Mouse (Mus musculus) liver, embryonic 15.5 days (tissue): Measurements from ENCODE around the gene Lipe. TPM values are rescaled to one million over a fixed set of nuclear protein-coding genes. Genes with fewer than 3 reads are reported as not detected.

ENCODE experiments used
- ATAC-seq: fragments of 200-750 bp; cut with Nextera tagmentation; 2 replicates; pipeline ENCODE4 v1.8.0; 2017; ENCODE audit warnings: moderate number of reproducible peaks, mild to moderate bottlenecking, moderate library complexity; ENCODE audit not compliant: insufficient read depth
- H3K27ac ChIP-seq: fragments of 300-500 bp; sonication (generic); replicated peaks from 2 replicates; pipeline ENCODE4 v1.5.1; 2015; ENCODE audit warnings: mild to moderate bottlenecking, inconsistent platforms
- H3K27me3 ChIP-seq: fragments of 300-500 bp; sonication (generic); 2 replicates; pipeline ENCODE4 v1.6.1; 2015; ENCODE audit warnings: mild to moderate bottlenecking, inconsistent platforms
- H3K36me3 ChIP-seq: fragments of 300-500 bp; sonication (generic); replicated peaks from 2 replicates; pipeline ENCODE4 v1.6.1; 2015; ENCODE audit warnings: moderate library complexity, mild to moderate bottlenecking, inconsistent platforms
- H3K4me1 ChIP-seq: fragments of 300-500 bp; sonication (generic); replicated peaks from 2 replicates; pipeline ENCODE4 v1.6.1; 2015; ENCODE audit warnings: inconsistent platforms
- H3K4me2 ChIP-seq: fragments of 300-500 bp; sonication (generic); 2 replicates; pipeline ENCODE4 v1.6.1; 2015; ENCODE audit warnings: moderate library complexity, mild to moderate bottlenecking, inconsistent platforms
- H3K4me3 ChIP-seq: fragments of 300-500 bp; sonication (generic); replicated peaks from 2 replicates; pipeline ENCODE4 v1.5.1; 2015; ENCODE audit warnings: mild to moderate bottlenecking, inconsistent platforms
- H3K9ac ChIP-seq: fragments of 300-500 bp; sonication (generic); 2 replicates; pipeline ENCODE4 v1.6.1; 2015; ENCODE audit warnings: moderate library complexity, mild to moderate bottlenecking, inconsistent platforms
- H3K9me3 ChIP-seq: fragments of 300-500 bp; sonication (generic); replicated peaks from 2 replicates; pipeline ENCODE4 v1.6.1; 2016; ENCODE audit warnings: inconsistent platforms
- WGBS: fragments of 180-500 bp; shearing (Covaris S2); methylation state at CpG from one replicate; pipeline ENCODE4 v1.1.7; 2015; ENCODE audit warnings: mixed read lengths; ENCODE audit not compliant: insufficient replicate concordance; 5-methylcytosine and 5-hydroxymethylcytosine counted together
- polyA plus RNA-seq: library from polyadenylated mRNA; unstranded; fragments of >200 nt; fragmentation: Nextera tagmentation; extraction: Ambion mirVana; gene quantifications from 2 replicates; pipeline ENCODE4 v1.2.1, GENCODE M21; 2015

Lipe gene
- polyA plus RNA-seq, result 3.4 and 3.8 TPM in 2 replicates

- H3K4me2 ChIP-seq, result no peak within 1 kb of the TSS
- H3K4me1 ChIP-seq, result peaks cover 50% of the 10 kb centered on the region
- H3K27ac ChIP-seq, result no peak within 1 kb of the TSS
- 74% methylated on average over 1 of the region's 1 CpGs for WGBS
- H3K9me3 ChIP-seq, result no peaks in the 10 kb centered on the region
- H3K4me3 ChIP-seq, result no peak within 1 kb of the TSS
- no peaks in the 10 kb centered on the region for H3K36me3 ChIP-seq
- no peak within 1 kb of the TSS for H3K9ac ChIP-seq
- no peaks in the 10 kb centered on the region for H3K27me3 ChIP-seq
- ATAC-seq, result no peak
These were observed at the start of gene Lipe for GRCm38 (mm10) chr7:25398610-25399009. Lipe (minus strand) TSS chr7:25398710.

GRCm38 (mm10) chr7:25440816-25441153, 42.3 kb upstream of the Lipe start:
- Histone ChIP-seq H3K27ac (peak overlapping the region; percentile 78), H3K9ac (no peak overlapping the region)
- ATAC-seq, result peak; percentile 53; the same call in 1 of the 2 replicates

GRCm38 (mm10) chr7:25439978-25440815, 41.7 kb upstream of the Lipe start:
- Histone ChIP-seq H3K27ac (peak overlapping the region; percentile 78), H3K9ac (no peak overlapping the region), H3K27me3 (no peaks in the 10 kb centered on the region), H3K36me3 (no peaks in the 10 kb centered on the region), H3K9me3 (no peaks in the 10 kb centered on the region), H3K4me3 (no peak overlapping the region), H3K4me2 (no peak overlapping the region), H3K4me1 (peaks cover 20% of the 10 kb centered on the region)
- ATAC-seq, result peak; percentile 87
- 69% methylated on average over 9 of the region's 9 CpGs for WGBS

More at GRCm38 (mm10) chr7:25440816-25441153, 42.3 kb upstream of the Lipe start:
- Histone ChIP-seq H3K4me3 (no peak overlapping the region), H3K4me2 (no peak overlapping the region), H3K27me3 (no peaks in the 10 kb centered on the region), H3K36me3 (no peaks in the 10 kb centered on the region), H3K9me3 (no peaks in the 10 kb centered on the region), H3K4me1 (peaks cover 17% of the 10 kb centered on the region)
- 53% methylated on average over 6 of the region's 6 CpGs for WGBS

- H3K36me3 ChIP-seq, result no peaks in the 10 kb centered on the region
- 66% methylated on average over 8 of the region's 8 CpGs for WGBS
- H3K4me1 ChIP-seq, result peaks cover 25% of the 10 kb centered on the region
- ATAC-seq, result no peak
- H3K27ac ChIP-seq, result no peak overlapping the region
- no peak overlapping the region for H3K4me2 ChIP-seq
- no peaks in the 10 kb centered on the region for H3K9me3 ChIP-seq
- H3K4me3 ChIP-seq, result no peak overlapping the region
- no peaks in the 10 kb centered on the region for H3K27me3 ChIP-seq
- no peak overlapping the region for H3K9ac ChIP-seq
These were observed 40.8 kb upstream of the Lipe start for GRCm38 (mm10) chr7:25439124-25439822.

GRCm38 (mm10) chr7:25436704-25437103, 38.2 kb upstream of the Lipe start:
- 0 out of 2 replicates have a peak overlapping the region, but pooled peaks have one; percentile 2 for H3K27ac ChIP-seq
- H3K27me3 ChIP-seq, result no peaks in the 10 kb centered on the region
- no peak overlapping the region for H3K4me2 ChIP-seq
- no peaks in the 10 kb centered on the region for H3K9me3 ChIP-seq
- peaks cover 31% of the 10 kb centered on the region for H3K4me1 ChIP-seq
- ATAC-seq, result no peak
- 45% methylated on average over 2 of the region's 2 CpGs for WGBS
- no peaks in the 10 kb centered on the region for H3K36me3 ChIP-seq
- no peak overlapping the region for H3K4me3 ChIP-seq
- no peak overlapping the region for H3K9ac ChIP-seq

GRCm38 (mm10) chr7:25436226-25436625, 37.7 kb upstream of the Lipe start:
- Histone ChIP-seq H3K27me3 (no peaks in the 10 kb centered on the region), H3K9me3 (no peaks in the 10 kb centered on the region), H3K4me2 (no peak overlapping the region), H3K4me1 (peaks cover 31% of the 10 kb centered on the region), H3K9ac (no peak overlapping the region), H3K36me3 (no peaks in the 10 kb centered on the region), H3K4me3 (no peak overlapping the region), H3K27ac (0 out of 2 replicates have a peak overlapping the region, but pooled peaks have one; percentile 2)
- 64% methylated on average over 6 of the region's 6 CpGs for WGBS
- no peak for ATAC-seq

GRCm38 (mm10) chr7:25435546-25435851, 37.0 kb upstream of the Lipe start:
- Histone ChIP-seq H3K9me3 (no peaks in the 10 kb centered on the region), H3K27me3 (no peaks in the 10 kb centered on the region), H3K27ac (no peak overlapping the region), H3K36me3 (no peaks in the 10 kb centered on the region), H3K4me2 (no peak overlapping the region), H3K4me3 (no peak overlapping the region), H3K9ac (no peak overlapping the region), H3K4me1 (peaks cover 27% of the 10 kb centered on the region)
- WGBS, result 45% methylated on average over 2 of the region's 2 CpGs
- ATAC-seq, result no peak

- Histone ChIP-seq H3K27me3 (no peaks in the 10 kb centered on the region), H3K4me1 (peaks cover 22% of the 10 kb centered on the region), H3K4me2 (no peak overlapping the region), H3K36me3 (no peaks in the 10 kb centered on the region), H3K27ac (no peak overlapping the region), H3K9me3 (no peaks in the 10 kb centered on the region), H3K4me3 (no peak overlapping the region), H3K9ac (no peak overlapping the region)
- 70% methylated on average over 10 of the region's 10 CpGs for WGBS
- no peak for ATAC-seq
These were observed 36.4 kb upstream of the Lipe start for GRCm38 (mm10) chr7:25434654-25435545.

GRCm38 (mm10) chr7:25433781-25434560, 35.5 kb upstream of the Lipe start:
- Histone ChIP-seq H3K4me3 (no peak overlapping the region), H3K36me3 (no peaks in the 10 kb centered on the region), H3K27me3 (no peaks in the 10 kb centered on the region), H3K9ac (no peak overlapping the region), H3K27ac (no peak overlapping the region), H3K4me1 (peaks cover 21% of the 10 kb centered on the region; the same call in 1 of the 2 replicates), H3K9me3 (no peaks in the 10 kb centered on the region), H3K4me2 (no peak overlapping the region)
- no peak for ATAC-seq
- 68% methylated on average over 9 of the region's 9 CpGs for WGBS

- Histone ChIP-seq H3K4me2 (no peak overlapping the region), H3K27ac (peak overlapping the region; percentile 31; the same call in 1 of the 2 replicates), H3K27me3 (no peaks in the 10 kb centered on the region), H3K36me3 (no peaks in the 10 kb centered on the region), H3K4me3 (no peak overlapping the region), H3K9ac (no peak overlapping the region), H3K9me3 (no peaks in the 10 kb centered on the region), H3K4me1 (peaks cover 21% of the 10 kb centered on the region; the same call in 1 of the 2 replicates)
- 10% methylated on average over 5 of the region's 5 CpGs for WGBS
- ATAC-seq, result no peak
These were observed 34.6 kb upstream of the Lipe start for GRCm38 (mm10) chr7:25433007-25433541.
